Mouse (Mus musculus): ENCODE results near the gene Lsm14b.
A peak's percentile ranks its signal among the peaks of the same experiment; 100 is the strongest.

DNA sequence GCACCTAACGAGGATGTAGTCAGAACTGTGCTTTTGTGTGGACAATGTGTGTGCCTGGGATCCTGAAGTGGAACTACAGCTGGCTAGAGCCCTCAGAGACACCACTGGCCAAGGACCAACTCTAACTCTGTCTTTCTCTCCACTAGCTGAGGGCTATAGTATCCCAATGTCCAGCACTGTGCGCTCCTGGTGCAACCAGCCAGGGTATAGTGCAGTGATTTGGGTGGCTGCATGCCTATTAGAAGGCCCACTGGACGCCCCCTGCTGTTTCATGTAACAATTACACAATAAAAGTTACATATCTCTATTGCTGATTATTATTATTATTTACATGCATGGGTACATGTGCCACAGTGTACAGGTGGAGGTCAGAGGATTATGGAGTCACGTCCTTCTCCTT lies 20.5 kb downstream of the Lsm14b start:
- TF ChIP-seq CTCF (IDR thresholded peaks at IDR 0.05; ENCODE audit: low read depth, low read length) (peak; percentile 57), POLR2A (IDR thresholded peaks at IDR 0.05; ENCODE audit: extremely low read depth, insufficient read depth, low read length) (no peak)
